8 mouse cellular contexts compared by ENCODE assay signal in genomic region chr19:23134441-23135301, GRCm38 (mm10). TPM values are rescaled to one million over a fixed set of nuclear protein-coding genes. Genes with fewer than 3 reads are reported as not detected.
DNase-seq lines count a peak whose midpoint lies in the region; ATAC-seq and TF ChIP-seq lines count a peak whose summit lies in the region.

No protein-coding gene starts in this region.

- H3K79me2 ChIP-seq in heart, adult 2 months (replicated peaks; ENCODE audit: control insufficient read depth, insufficient read depth, low read length): no peaks in the 10 kb centered on the region

- peak; percentile 82 for TF ChIP-seq POLR2A in heart, adult 2 months (IDR thresholded peaks at IDR 0.05; ENCODE audit: insufficient read depth, low read depth, low read length)
- no peak for TF ChIP-seq POLR2A in spleen, adult 2 months (IDR thresholded peaks at IDR 0.05; ENCODE audit: low read depth, low read length)

- peak overlapping the region; percentile 62; the same call in 1 of the 2 replicates for H3K27ac ChIP-seq in embryonic facial prominence, embryonic 14.5 days (replicated peaks; ENCODE audit: low read depth, low read length)
- peak overlapping the region; percentile 100 for H3K27ac ChIP-seq in heart, adult 2 months
- no peak overlapping the region for H3K27ac ChIP-seq in limb, embryonic 15.5 days
- H3K27ac ChIP-seq in midbrain, embryonic 16.5 days (ENCODE audit: low read length): no peak overlapping the region
- peak overlapping the region; percentile 68 for H3K27ac ChIP-seq in spleen, adult 2 months (ENCODE audit: insufficient read depth, low read length)

- DNase-seq in layer of hippocampus, adult 11-12 months (ENCODE audit: low spot score): peak; percentile 81
- DNase-seq in layer of hippocampus, adult 9-10 months (ENCODE audit: low spot score): no peak
- DNase-seq in embryonic facial prominence, embryonic 14.5 days (ENCODE audit: low spot score): peak; percentile 69
- DNase-seq in heart, adult 2 months: peak; percentile 95 to 97
- peak; percentile 93 to 96 for DNase-seq in kidney, adult 8-10 months
- peak in 1 of 2 experiments; percentile 38 for DNase-seq in spleen, adult 2 months (ENCODE audit: low read depth in 1 of 2, low spot score in 2 of 2)

- ATAC-seq in embryonic facial prominence, embryonic 14.5 days (ENCODE audit: low read depth): peak; percentile 46
- ATAC-seq in limb, embryonic 15.5 days (ENCODE audit: insufficient number of reproducible peaks, low FRiP score, low TSS enrichment, low read depth): no peak
- peak; percentile 46 for ATAC-seq in midbrain, embryonic 16.5 days

- H3K4me2 ChIP-seq in embryonic facial prominence, embryonic 14.5 days (ENCODE audit: low read depth, low read length): peak overlapping the region; percentile 95
- peak overlapping the region; percentile 83 for H3K4me2 ChIP-seq in limb, embryonic 15.5 days
- H3K4me2 ChIP-seq in midbrain, embryonic 16.5 days (ENCODE audit: low read length): peak overlapping the region; percentile 90

- peak; percentile 20 for TF ChIP-seq CTCF in heart, adult 2 months (IDR thresholded peaks at IDR 0.05)
- no peak for TF ChIP-seq CTCF in spleen, adult 2 months (IDR thresholded peaks at IDR 0.05; ENCODE audit: extremely low read depth, insufficient read depth, insufficient read length, insufficient replicate concordance)

- H3K4me3 ChIP-seq in embryonic facial prominence, embryonic 14.5 days (ENCODE audit: low read depth, low read length): peak overlapping the region; percentile 43
- H3K4me3 ChIP-seq in heart, adult 2 months: peak overlapping the region; percentile 59
- peak overlapping the region; percentile 43 for H3K4me3 ChIP-seq in limb, embryonic 15.5 days
- peak overlapping the region; percentile 46 for H3K4me3 ChIP-seq in midbrain, embryonic 16.5 days (ENCODE audit: low read depth, low read length)
- peak overlapping the region; percentile 56 for H3K4me3 ChIP-seq in spleen, adult 2 months (ENCODE audit: extremely low read depth, insufficient read depth, insufficient read length)

- H3K4me1 ChIP-seq in embryonic facial prominence, embryonic 14.5 days (ENCODE audit: control insufficient read depth, insufficient read depth, low read length): peaks cover 13% of the 10 kb centered on the region
- peaks cover 15% of the 10 kb centered on the region for H3K4me1 ChIP-seq in heart, adult 2 months (ENCODE audit: control insufficient read depth, insufficient read depth, low read length)
- H3K4me1 ChIP-seq in limb, embryonic 15.5 days: peaks cover 40% of the 10 kb centered on the region
- H3K4me1 ChIP-seq in midbrain, embryonic 16.5 days (ENCODE audit: control insufficient read depth, insufficient read depth, low read length): peaks cover 22% of the 10 kb centered on the region
- H3K4me1 ChIP-seq in spleen, adult 2 months (ENCODE audit: control insufficient read depth, insufficient read depth, insufficient read length): peaks cover 21% of the 10 kb centered on the region

- intact Hi-C loops in heart, adult 2 months (cut with DNase I): loop anchor here (1.0 kb wide), 3 partner anchors 69 to 218 kb away; no protein-coding TSS in a partner anchor

- H3K36me3 ChIP-seq in embryonic facial prominence, embryonic 14.5 days (ENCODE audit: control insufficient read depth, insufficient read depth, low read length): no peaks in the 10 kb centered on the region
- peaks cover 8% of the 10 kb centered on the region for H3K36me3 ChIP-seq in heart, adult 2 months (ENCODE audit: control insufficient read depth, insufficient read depth, low read length)
- no peaks in the 10 kb centered on the region for H3K36me3 ChIP-seq in limb, embryonic 15.5 days
- no peaks in the 10 kb centered on the region for H3K36me3 ChIP-seq in midbrain, embryonic 16.5 days (ENCODE audit: control insufficient read depth, insufficient read depth, low read length)
- no peaks in the 10 kb centered on the region for H3K36me3 ChIP-seq in spleen, adult 2 months (ENCODE audit: control insufficient read depth, insufficient read depth, low read length)

- no peaks in the 10 kb centered on the region for H3K9me3 ChIP-seq in embryonic facial prominence, embryonic 14.5 days (ENCODE audit: control insufficient read depth, low read length)
- H3K9me3 ChIP-seq in limb, embryonic 15.5 days: no peaks in the 10 kb centered on the region
- no peaks in the 10 kb centered on the region for H3K9me3 ChIP-seq in midbrain, embryonic 16.5 days (replicated peaks; ENCODE audit: control insufficient read depth, low read length, poor library complexity, severe bottlenecking)

- H3K9ac ChIP-seq in embryonic facial prominence, embryonic 14.5 days (ENCODE audit: low read depth, low read length): peak overlapping the region; percentile 56
- H3K9ac ChIP-seq in heart, adult 2 months (ENCODE audit: low read depth, low read length): peak overlapping the region; percentile 87
- H3K9ac ChIP-seq in limb, embryonic 15.5 days: no peak overlapping the region; the same call in 1 of the 2 replicates
- H3K9ac ChIP-seq in midbrain, embryonic 16.5 days (ENCODE audit: low read depth, low read length): peak overlapping the region; percentile 57

- WGBS in embryonic facial prominence, embryonic 14.5 days: under 1% methylated on average over 46 of the region's 47 CpGs
- WGBS in heart, adult 2 months: under 1% methylated on average over 47 of the region's 47 CpGs
- WGBS in limb, embryonic 15.5 days: under 1% methylated on average over 47 of the region's 47 CpGs
- under 1% methylated on average over 39 of the region's 47 CpGs for WGBS in midbrain, embryonic 16.5 days
- 2% methylated on average over 47 of the region's 47 CpGs for WGBS in spleen, adult 2 months

- H3K27me3 ChIP-seq in embryonic facial prominence, embryonic 14.5 days (replicated peaks; ENCODE audit: control insufficient read depth, insufficient read depth, low read length): peaks cover 47% of the 10 kb centered on the region
- no peaks in the 10 kb centered on the region for H3K27me3 ChIP-seq in heart, adult 2 months (ENCODE audit: control insufficient read depth, insufficient read depth, low read length)
- H3K27me3 ChIP-seq in limb, embryonic 15.5 days: peaks cover 44% of the 10 kb centered on the region
- H3K27me3 ChIP-seq in midbrain, embryonic 16.5 days (ENCODE audit: control insufficient read depth, insufficient read depth, low read depth, low read length): peaks cover 36% of the 10 kb centered on the region
- peaks cover 7% of the 10 kb centered on the region for H3K27me3 ChIP-seq in spleen, adult 2 months (ENCODE audit: control insufficient read depth, insufficient read depth, low read length)

- TF ChIP-seq EP300 in heart, adult 2 months (IDR thresholded peaks at IDR 0.05; ENCODE audit: insufficient read depth, low read depth, low read length): peak; percentile 99

RNA-seq across cellular contexts. Expression of gene Klf9, which starts 6.4 kb away (rescaled TPM):
- 3.6 and 4.5 TPM in 2 replicates for polyA plus RNA-seq in embryonic facial prominence, embryonic 14.5 days (2014; fragmentation: Nextera tagmentation; extraction: Ambion mirVana)
- total RNA-seq in heart, adult 2 months (2021): 100 to 1,000 TPM; 121 to 142 TPM
- 40.3 and 47.1 TPM in 2 replicates for polyA plus RNA-seq in heart, adult 2 months (2012; rRNA removed)
- polyA plus RNA-seq in limb, embryonic 15.5 days (2015; fragmentation: Nextera tagmentation; extraction: Ambion mirVana): 3.9 and 4.6 TPM in 2 replicates
- 2.3 and 3.1 TPM in 2 replicates for polyA plus RNA-seq in midbrain, embryonic 16.5 days (2015; fragmentation: Nextera tagmentation; extraction: Ambion mirVana)
- 6.3 and 9.2 TPM in 2 replicates for polyA plus RNA-seq in spleen, adult 2 months (2012; rRNA removed)

Comparison
In these comparisons a context has a peak if more than half of its experiments do, and no peak if none do; other contexts are left out.
1. H3K27ac ChIP-seq: peak in embryonic facial prominence, embryonic 14.5 days (single experiment), heart, adult 2 months (single experiment) and spleen, adult 2 months (single experiment); none in limb, embryonic 15.5 days (single experiment) and midbrain, embryonic 16.5 days (single experiment).
2. Peak in every context shown above with its lines, with median percentiles within 50 percentile points of each other: H3K4me2 ChIP-seq and H3K4me3 ChIP-seq.